Mouse (Mus musculus) kidney, adult 2 months (tissue): ENCODE data around the gene Vac14. TPM values are rescaled to one million over a fixed set of nuclear protein-coding genes. Genes with fewer than 3 reads are reported as not detected.

Source experiments
- DNase-seq: peaks from one replicate; pipeline ENCODE4 v3.0.0; 2021
- H3K27ac ChIP-seq: fragments of 200-500 bp; 2 replicates; pipeline ENCODE4 v1.5.1; 2012; ENCODE audit warnings: low read depth, low read length, control low read depth, inconsistent platforms; ENCODE audit not compliant: insufficient read depth
- H3K27me3 ChIP-seq: fragments of 200-500 bp; replicated peaks from 2 replicates; pipeline ENCODE4 v1.6.1; 2012; ENCODE audit warnings: mild to moderate bottlenecking, moderate library complexity, low read length, inconsistent platforms; ENCODE audit not compliant: control insufficient read depth, insufficient read depth
- H3K36me3 ChIP-seq: fragments of 200-500 bp; 2 replicates; pipeline ENCODE4 v1.6.1; 2012; ENCODE audit warnings: mild to moderate bottlenecking, moderate library complexity, low read length, inconsistent platforms; ENCODE audit not compliant: control insufficient read depth, insufficient read depth
- H3K4me1 ChIP-seq: fragments of 200-500 bp; 2 replicates; pipeline ENCODE4 v1.6.1; 2011; ENCODE audit warnings: low read length; ENCODE audit not compliant: control insufficient read depth, insufficient read depth
- H3K4me3 ChIP-seq: fragments of 200-500 bp; 2 replicates; pipeline ENCODE4 v1.5.1; 2011; ENCODE audit warnings: mild to moderate bottlenecking, low read depth, low read length, control low read depth; ENCODE audit not compliant: insufficient read depth
- CTCF ChIP-seq: fragments of 200-500 bp; conservative IDR thresholded peaks from 2 replicates; pipeline ENCODE4 v1.5.1; 2011; ENCODE audit warnings: low read depth, mild to moderate bottlenecking, control low read depth, low read length, moderate library complexity, mixed read lengths; ENCODE audit not compliant: insufficient read depth, insufficient read length
- POLR2A ChIP-seq: fragments of 200-500 bp; IDR thresholded peaks from one replicate; pipeline ENCODE4 v1.6.1; 2011; ENCODE audit warnings: low read depth, low read length, control low read depth
- WGBS: fragments of 180-500 bp; shearing (Covaris S2); methylation state at CpG from one replicate; pipeline ENCODE4 v1.1.7; 2018; 5-methylcytosine and 5-hydroxymethylcytosine counted together
- polyA plus RNA-seq: library from polyadenylated mRNA; depleted of rRNA; stranded (reverse); fragments of >200 nt; gene quantifications from 2 replicates; pipeline ENCODE4 v1.2.3, GENCODE M21; 2012

The Vac14 gene
- polyA plus RNA-seq, 1 experiment: 36.8 TPM

- Histone ChIP-seq H3K36me3 (no peaks in the 10 kb centered on the region), H3K4me1 (no peaks in the 10 kb centered on the region), H3K27me3 (no peaks in the 10 kb centered on the region), H3K27ac (no peak overlapping the region), H3K4me3 (no peak overlapping the region)
- WGBS: 91% methylated on average over 5 of the region's 5 CpGs
- TF ChIP-seq POLR2A: no peak
- TF ChIP-seq CTCF: no peak
- DNase-seq: no peak
Measured at GRCm38 (mm10) chr8:110697571-110697970, 79.2 kb downstream of the Vac14 start.

DNA sequence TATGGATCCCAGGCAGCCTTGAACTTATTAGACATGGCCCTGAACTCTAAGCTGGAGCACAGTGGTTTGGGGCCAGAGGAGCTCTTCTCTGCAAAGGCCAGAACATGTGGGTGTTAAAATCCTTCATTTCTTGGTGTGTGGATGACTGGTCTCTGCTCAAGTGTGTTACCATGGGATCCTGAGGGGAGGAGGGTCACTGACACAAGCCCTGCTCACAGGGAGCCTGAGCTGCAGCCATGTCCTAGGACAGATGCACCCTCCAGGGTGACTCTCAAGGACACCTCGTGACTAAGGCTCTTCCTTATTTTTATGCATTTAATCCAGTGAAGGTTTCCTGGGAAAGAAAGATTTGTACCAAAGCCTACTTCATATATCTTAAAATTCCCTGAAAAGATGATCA, 79.7 kb downstream of the Vac14 start:
- 71% methylated on average over 1 of the region's 1 CpGs for WGBS
- DNase-seq: no peak
- no peak overlapping the region for H3K27ac ChIP-seq
- no peaks in the 10 kb centered on the region for H3K4me1 ChIP-seq
- H3K27me3 ChIP-seq: no peaks in the 10 kb centered on the region
- no peak for TF ChIP-seq POLR2A
- no peak for TF ChIP-seq CTCF
- H3K36me3 ChIP-seq: no peaks in the 10 kb centered on the region
- no peak overlapping the region for H3K4me3 ChIP-seq

DNA sequence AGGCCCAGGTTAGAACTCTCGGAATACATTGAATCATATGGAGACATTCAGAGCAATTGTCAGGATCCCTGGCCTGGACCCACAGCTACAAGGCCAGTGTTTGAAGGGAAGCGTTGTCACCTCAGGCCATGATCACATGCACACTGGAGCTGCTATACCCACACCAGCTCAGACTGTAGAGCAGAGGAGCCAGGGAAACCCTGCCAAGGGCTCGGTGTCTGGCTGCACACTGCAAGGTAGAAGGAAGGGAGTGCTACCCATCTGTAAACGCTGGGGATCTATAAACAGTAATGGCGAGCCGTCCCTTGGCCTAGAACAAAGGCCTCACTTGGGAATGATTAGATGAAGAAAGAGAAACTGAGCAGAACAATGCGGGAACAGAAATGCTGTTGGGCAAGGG, 81.1 kb downstream of the Vac14 start:
- no peak for TF ChIP-seq CTCF
- no peak for TF ChIP-seq POLR2A
- no peak for DNase-seq
- no peaks in the 10 kb centered on the region for H3K36me3 ChIP-seq
- no peak overlapping the region for H3K27ac ChIP-seq
- no peak overlapping the region for H3K4me3 ChIP-seq
- H3K4me1 ChIP-seq: no peaks in the 10 kb centered on the region
- H3K27me3 ChIP-seq: no peaks in the 10 kb centered on the region
- 90% methylated on average over 7 of the region's 7 CpGs for WGBS

DNA sequence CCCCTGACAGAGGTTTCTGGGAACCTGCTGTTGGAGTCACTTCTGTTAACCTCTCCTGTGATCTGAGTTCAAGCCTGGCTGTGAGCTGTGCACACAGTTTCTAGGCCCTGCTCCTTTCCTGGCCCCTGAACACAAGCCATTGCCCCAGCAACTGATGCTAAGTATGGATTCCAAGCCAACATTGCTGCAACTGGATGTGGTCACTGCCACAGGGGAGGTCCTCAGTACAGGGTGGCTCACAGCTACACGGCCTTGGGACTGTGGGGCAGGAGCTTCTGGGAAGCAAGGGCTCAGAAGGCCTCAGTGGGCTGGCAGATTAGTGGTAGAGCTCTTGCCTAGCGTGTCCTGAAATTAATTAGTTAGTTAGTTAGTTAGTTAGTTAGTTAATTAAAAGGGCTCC, 82.2 kb downstream of the Vac14 start:
- TF ChIP-seq CTCF (no peak), POLR2A (no peak)
- WGBS: 82% methylated on average over 2 of the region's 2 CpGs

DNA sequence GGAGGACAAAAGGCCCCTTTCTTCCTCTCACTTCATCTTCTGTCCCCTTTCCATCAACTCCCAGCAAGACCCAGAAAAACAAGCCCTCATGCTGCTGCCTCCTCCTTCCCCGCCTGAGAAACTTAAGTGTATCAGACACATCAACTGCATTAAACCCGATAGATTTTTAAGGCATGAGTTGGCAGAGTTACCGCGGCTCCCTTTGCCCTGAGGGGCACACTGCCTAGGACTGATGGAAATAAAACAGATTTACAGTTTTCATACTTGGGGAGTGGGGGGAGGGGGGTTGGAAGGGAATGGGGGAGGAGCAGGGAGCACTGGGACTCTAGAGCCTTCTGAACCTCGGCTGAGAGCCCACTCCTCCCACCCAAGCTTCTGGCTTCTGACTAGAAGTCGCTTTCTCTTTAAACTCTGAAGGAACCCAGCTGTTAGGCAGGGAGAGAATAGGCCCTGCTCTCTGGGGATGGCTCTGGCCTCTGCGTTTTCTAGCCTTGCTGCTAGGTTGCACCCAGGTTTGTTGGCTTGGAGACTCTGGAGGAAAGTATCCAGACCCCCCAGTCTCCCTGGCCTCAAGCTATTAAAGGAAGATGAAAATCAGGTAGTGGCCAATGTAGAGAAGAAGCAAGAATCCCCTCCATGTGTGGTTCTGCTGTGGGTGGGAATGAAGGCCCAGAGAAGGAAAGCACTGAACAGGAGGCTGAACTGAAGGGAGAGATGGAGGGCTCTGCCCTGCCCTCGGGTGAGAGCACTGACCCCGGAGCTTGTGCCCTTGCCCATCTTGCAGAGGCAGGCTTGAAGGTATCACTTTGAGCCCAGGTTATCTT, 84.5 kb downstream of the Vac14 start:
- Histone ChIP-seq H3K27me3 (no peaks in the 10 kb centered on the region), H3K4me3 (no peak overlapping the region), H3K36me3 (no peaks in the 10 kb centered on the region), H3K4me1 (no peaks in the 10 kb centered on the region), H3K27ac (no peak overlapping the region)
- WGBS: 42% methylated on average over 9 of the region's 9 CpGs
- DNase-seq: peak; percentile 38
- TF ChIP-seq POLR2A (no peak), CTCF (no peak)

More for the DNA sequence above, 82.2 kb downstream of the Vac14 start:
- Histone ChIP-seq H3K4me3 (no peak overlapping the region), H3K4me1 (no peaks in the 10 kb centered on the region), H3K27ac (no peak overlapping the region), H3K27me3 (no peaks in the 10 kb centered on the region), H3K36me3 (no peaks in the 10 kb centered on the region)
- no peak for DNase-seq

- WGBS: 55% methylated on average over 9 of the region's 9 CpGs
Measured at GRCm38 (mm10) chr8:110703460-110704061, 85.2 kb downstream of the Vac14 start.

DNA sequence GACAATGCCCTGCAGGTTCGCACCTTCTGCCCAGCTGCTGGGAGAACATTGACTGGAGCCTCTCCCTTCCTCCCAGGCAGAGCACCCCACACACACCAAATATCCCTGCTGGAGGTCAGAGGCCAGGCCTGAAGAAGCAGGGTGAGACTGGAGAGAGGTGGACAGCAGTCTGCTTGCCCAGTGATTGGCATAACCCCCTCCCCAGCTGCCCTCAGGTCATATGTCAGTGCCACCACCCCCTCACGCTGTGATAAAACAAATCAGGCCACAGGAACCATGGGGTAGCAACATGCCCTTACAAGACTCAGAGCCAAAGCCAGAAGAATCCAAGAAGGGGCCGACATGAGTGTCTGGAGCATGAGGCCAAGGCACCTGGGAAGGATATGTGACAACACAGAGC, 85.7 kb downstream of the Vac14 start:
- H3K4me3 ChIP-seq: no peak overlapping the region
- H3K4me1 ChIP-seq: no peaks in the 10 kb centered on the region
- H3K27me3 ChIP-seq: no peaks in the 10 kb centered on the region
- no peak for TF ChIP-seq POLR2A
- TF ChIP-seq CTCF: no peak
- H3K36me3 ChIP-seq: no peaks in the 10 kb centered on the region
- no peak for DNase-seq
- no peak overlapping the region for H3K27ac ChIP-seq
- WGBS: 76% methylated on average over 3 of the region's 3 CpGs

More at GRCm38 (mm10) chr8:110703460-110704061, 85.2 kb downstream of the Vac14 start:
- Histone ChIP-seq H3K4me3 (no peak overlapping the region), H3K27me3 (no peaks in the 10 kb centered on the region), H3K27ac (no peak overlapping the region), H3K4me1 (no peaks in the 10 kb centered on the region), H3K36me3 (no peaks in the 10 kb centered on the region)
- TF ChIP-seq POLR2A (no peak), CTCF (no peak)
- DNase-seq: no peak
